Mouse (Mus musculus) limb, embryonic 13.5 days (tissue): ENCODE results near the gene Grin3a. TPM values are rescaled to one million over a fixed set of nuclear protein-coding genes. Genes with fewer than 3 reads are reported as not detected.
"Not testable (repeated sequence)": the region's sequence is repeated elsewhere in the genome, so short reads cannot be mapped to it uniquely, and the experiment has no call there.

Experiments
- ATAC-seq: fragments of 200-750 bp; cut with Nextera tagmentation; 2 replicates; pipeline ENCODE4 v1.8.0; 2017; ENCODE audit warnings: low read depth, moderate number of reproducible peaks, moderate TSS enrichment; ENCODE audit not compliant: low FRiP score
- H3K27ac ChIP-seq: fragments of 300-500 bp; sonication (generic); 2 replicates; pipeline ENCODE4 v1.5.1; 2015; ENCODE audit warnings: inconsistent platforms, mild to moderate bottlenecking, moderate library complexity
- H3K27me3 ChIP-seq: fragments of 300-500 bp; sonication (generic); 2 replicates; pipeline ENCODE4 v1.6.1; 2015; ENCODE audit warnings: mild to moderate bottlenecking, inconsistent platforms
- H3K36me3 ChIP-seq: fragments of 300-500 bp; sonication (generic); 2 replicates; pipeline ENCODE4 v1.6.1; 2015; ENCODE audit warnings: inconsistent platforms, mild to moderate bottlenecking, moderate library complexity
- H3K4me1 ChIP-seq: fragments of 300-500 bp; sonication (generic); 2 replicates; pipeline ENCODE4 v1.6.1; 2015; ENCODE audit warnings: inconsistent platforms
- H3K4me2 ChIP-seq: fragments of 300-500 bp; sonication (generic); replicated peaks from 2 replicates; pipeline ENCODE4 v1.6.1; 2015; ENCODE audit warnings: inconsistent platforms, mild to moderate bottlenecking, moderate library complexity
- H3K4me3 ChIP-seq: fragments of 300-500 bp; sonication (generic); 2 replicates; pipeline ENCODE4 v1.5.1; 2015; ENCODE audit warnings: moderate library complexity, mild to moderate bottlenecking, inconsistent platforms
- H3K9ac ChIP-seq: fragments of 300-500 bp; sonication (generic); 2 replicates; pipeline ENCODE4 v1.6.1; 2015; ENCODE audit warnings: mild to moderate bottlenecking, inconsistent platforms
- H3K9me3 ChIP-seq: fragments of 300-500 bp; sonication (generic); 2 replicates; pipeline ENCODE4 v1.6.1; 2016; ENCODE audit warnings: inconsistent platforms
- WGBS: fragments of 180-500 bp; shearing (Covaris S2); methylation state at CpG from one replicate; pipeline ENCODE4 v1.1.7; 2015; 5-methylcytosine and 5-hydroxymethylcytosine counted together
- polyA plus RNA-seq: library from polyadenylated mRNA; unstranded; fragments of >200 nt; fragmentation: Nextera tagmentation; extraction: Ambion mirVana; gene quantifications from 2 replicates; pipeline ENCODE4 v1.2.1, GENCODE M21; 2015

The Grin3a gene
- polyA plus RNA-seq, 1 experiment from 2014 or later, result 4.2 TPM

- no peaks in the 10 kb centered on the region for H3K4me1 ChIP-seq
- WGBS, result 68% methylated on average over 2 of the region's 2 CpGs
- H3K4me3 ChIP-seq, result no peak overlapping the region
- H3K9ac ChIP-seq, result no peak overlapping the region
- no peaks in the 10 kb centered on the region for H3K27me3 ChIP-seq
- no peaks in the 10 kb centered on the region for H3K36me3 ChIP-seq
- no peak overlapping the region for H3K27ac ChIP-seq
- ATAC-seq, result no peak
- no peaks in the 10 kb centered on the region for H3K9me3 ChIP-seq
- H3K4me2 ChIP-seq, result no peak overlapping the region
Measured at GRCm38 (mm10) chr4:49622272-49622671, 223.3 kb downstream of the Grin3a start.

DNA sequence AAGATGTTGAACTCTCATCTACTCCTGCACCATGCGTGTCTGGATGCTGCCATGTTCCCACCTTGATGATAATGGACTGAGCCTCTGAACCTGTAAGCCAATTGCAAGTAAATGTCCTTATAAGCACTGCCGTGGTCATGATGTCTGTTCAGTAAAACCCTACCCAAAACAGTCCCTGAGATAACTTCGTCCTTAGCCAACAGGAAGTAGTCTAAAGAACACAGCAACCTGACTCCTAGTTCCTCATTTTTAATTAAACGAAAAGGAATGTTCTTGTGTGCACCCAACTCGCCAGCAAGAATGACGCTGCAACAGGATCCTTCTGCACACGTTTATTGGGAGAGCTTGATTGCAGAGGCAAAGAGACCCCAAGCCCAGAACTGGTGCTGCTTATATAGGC, 225.7 kb downstream of the Grin3a start:
- not testable (repeated sequence) for H3K4me3 ChIP-seq, ATAC-seq, H3K4me2 ChIP-seq, H3K4me1 ChIP-seq, H3K9ac ChIP-seq, H3K9me3 ChIP-seq, H3K27me3 ChIP-seq, H3K36me3 ChIP-seq, H3K27ac ChIP-seq
- 84% methylated on average over 7 of the region's 7 CpGs for WGBS

GRCm38 (mm10) chr4:49616924-49617323, 228.6 kb downstream of the Grin3a start:
- no peak overlapping the region for H3K27ac ChIP-seq
- H3K4me1 ChIP-seq, result no peaks in the 10 kb centered on the region
- no peaks in the 10 kb centered on the region for H3K27me3 ChIP-seq
- no peak for ATAC-seq
- no peak overlapping the region for H3K4me2 ChIP-seq
- 92% methylated on average over 10 of the region's 10 CpGs for WGBS
- H3K9me3 ChIP-seq, result no peaks in the 10 kb centered on the region
- no peaks in the 10 kb centered on the region for H3K36me3 ChIP-seq
- no peak overlapping the region for H3K4me3 ChIP-seq
- no peak overlapping the region for H3K9ac ChIP-seq

Other genes starting within 250 kb of the Grin3a start
- 32.0 and 34.1 TPM in 2 replicates for gene Tmem246, start 247.9 kb downstream of the Grin3a start, polyA plus RNA-seq
- gene Rnf20, start 213.7 kb downstream of the Grin3a start, polyA plus RNA-seq, result 54.1 and 56.5 TPM in 2 replicates
- gene Ppp3r2, start 163.7 kb downstream of the Grin3a start, polyA plus RNA-seq, result 0.22 and 0.24 TPM in 2 replicates